Mouse (Mus musculus) cerebral cortex, adult 2 months (tissue): ENCODE data around the gene Mthfs.

Experiments
- WGBS: fragments of 180-500 bp; shearing (Covaris S2); methylation state at CpG from one replicate; pipeline ENCODE4 v1.1.7; 2018; 5-methylcytosine and 5-hydroxymethylcytosine counted together

The Mthfs gene

GRCm38 (mm10) chr9:89263968-89264367, 53.5 kb downstream of the Mthfs start:
- 92% methylated on average over 3 of the region's 3 CpGs for WGBS

- WGBS: 93% methylated on average over 1 of the region's 1 CpGs
These were observed 54.1 kb downstream of the Mthfs start for GRCm38 (mm10) chr9:89264571-89264970.

GRCm38 (mm10) chr9:89267093-89267492, 56.6 kb downstream of the Mthfs start:
- 72% methylated on average over 4 of the region's 4 CpGs for WGBS

GRCm38 (mm10) chr9:89267572-89267971, 57.1 kb downstream of the Mthfs start:
- WGBS: 79% methylated on average over 5 of the region's 5 CpGs

GRCm38 (mm10) chr9:89270376-89270775, 59.9 kb downstream of the Mthfs start:
- WGBS: 86% methylated on average over 2 of the region's 2 CpGs

- 66% methylated on average over 7 of the region's 7 CpGs for WGBS
These were observed 63.3 kb downstream of the Mthfs start for GRCm38 (mm10) chr9:89273766-89274165.

- 58% methylated on average over 8 of the region's 8 CpGs for WGBS
These were observed 67.7 kb downstream of the Mthfs start for GRCm38 (mm10) chr9:89278207-89278606.

- whole genome bisulfite sequencing: 91% methylated on average over 2 of the region's 2 CpGs
These were observed 72.0 kb downstream of the Mthfs start for GRCm38 (mm10) chr9:89282374-89283068.

- WGBS: 76% methylated on average over 2 of the region's 2 CpGs
These were observed 77.6 kb downstream of the Mthfs start for GRCm38 (mm10) chr9:89288037-89288436.

- 85% methylated on average over 3 of the region's 3 CpGs for WGBS
These were observed 82.9 kb downstream of the Mthfs start for GRCm38 (mm10) chr9:89293364-89293763.

- 81% methylated on average over 3 of the region's 3 CpGs for WGBS
These were observed 83.6 kb downstream of the Mthfs start for GRCm38 (mm10) chr9:89294121-89294520.

GRCm38 (mm10) chr9:89305637-89306036, 95.2 kb downstream of the Mthfs start:
- 90% methylated on average over 2 of the region's 2 CpGs for WGBS

GRCm38 (mm10) chr9:89308357-89309194, 98.1 kb downstream of the Mthfs start:
- WGBS: 84% methylated on average over 7 of the region's 7 CpGs

- WGBS: 70% methylated on average over 2 of the region's 2 CpGs
These were observed 98.7 kb downstream of the Mthfs start for GRCm38 (mm10) chr9:89309195-89309535.

- WGBS: 81% methylated on average over 2 of the region's 2 CpGs
These were observed 101.2 kb downstream of the Mthfs start for GRCm38 (mm10) chr9:89311649-89312048.

- WGBS: 70% methylated on average over 1 of the region's 1 CpGs
These were observed 163.3 kb downstream of the Mthfs start for GRCm38 (mm10) chr9:89373731-89374130.

- WGBS: 81% methylated on average over 4 of the region's 4 CpGs
These were observed 164.2 kb downstream of the Mthfs start for GRCm38 (mm10) chr9:89374650-89375049.

- WGBS: 80% methylated on average over 1 of the region's 1 CpGs
These were observed 192.6 kb downstream of the Mthfs start for GRCm38 (mm10) chr9:89403031-89403430.
